ENCODE assay signal across 8 mouse cellular contexts in genomic region chrX:81070804-81071461, GRCm38 (mm10). TPM values are rescaled to one million over a fixed set of nuclear protein-coding genes. Genes with fewer than 3 reads are reported as not detected.
DNase-seq lines count a peak whose midpoint lies in the region; ATAC-seq and TF ChIP-seq lines count a peak whose summit lies in the region.

No protein-coding gene starts in this region.

- peaks cover 21% of the 10 kb centered on the region for H3K79me3 ChIP-seq in C2C12 (ENCODE audit: low read depth)

- no peaks in the 10 kb centered on the region for H3K36me3 ChIP-seq in C2C12 (ENCODE audit: control insufficient read depth, insufficient read depth)
- H3K36me3 ChIP-seq in heart, adult 2 months (ENCODE audit: control insufficient read depth, insufficient read depth, low read length), result no peaks in the 10 kb centered on the region; the same call in 1 of the 2 replicates
- no peaks in the 10 kb centered on the region for H3K36me3 ChIP-seq in midbrain, embryonic 14.5 days (ENCODE audit: control insufficient read depth, insufficient read depth, low read length)

- H3K4me2 ChIP-seq in midbrain, embryonic 14.5 days (ENCODE audit: low read length), result peak overlapping the region; percentile 50

- no peaks in the 10 kb centered on the region for H3K27me3 ChIP-seq in C2C12 (ENCODE audit: control insufficient read depth, insufficient read depth, insufficient read length)
- H3K27me3 ChIP-seq in heart, adult 2 months (ENCODE audit: control insufficient read depth, insufficient read depth, low read length), result no peaks in the 10 kb centered on the region
- H3K27me3 ChIP-seq in midbrain, embryonic 14.5 days (ENCODE audit: control insufficient read depth, insufficient read depth, low read length), result no peaks in the 10 kb centered on the region

- peak overlapping the region; percentile 79 for H3K9ac ChIP-seq in heart, adult 2 months (ENCODE audit: low read depth, low read length)
- peak overlapping the region; percentile 71 for H3K9ac ChIP-seq in midbrain, embryonic 14.5 days (replicated peaks; ENCODE audit: low read length)

- peaks cover 45% of the 10 kb centered on the region for H3K79me2 ChIP-seq in C2C12 (ENCODE audit: control insufficient read depth, insufficient read depth)
- no peaks in the 10 kb centered on the region for H3K79me2 ChIP-seq in heart, adult 2 months (replicated peaks; ENCODE audit: control insufficient read depth, insufficient read depth, low read length)

- TF ChIP-seq POLR2A in heart, adult 2 months (IDR thresholded peaks at IDR 0.05; ENCODE audit: insufficient read depth, low read depth, low read length), result no peak

- peak overlapping the region; percentile 62 for H3K27ac ChIP-seq in heart, adult 2 months
- H3K27ac ChIP-seq in midbrain, embryonic 14.5 days (replicated peaks; ENCODE audit: low read depth, low read length), result peak overlapping the region; percentile 79

- intact Hi-C loops in heart, adult 2 months (cut with DNase I), result no loop called here

- peak; percentile 18 to 20 for DNase-seq in adrenal gland, adult 18-20 months (ENCODE audit: low spot score in 2 of 2)
- no peak for DNase-seq in adrenal gland, adult 8-10 months
- peak; percentile 5 for DNase-seq in embryo, embryonic 11.5 days (ENCODE audit: low read depth, low spot score)
- peak; percentile 21 to 48 for DNase-seq in heart, adult 2 months
- peak; percentile 30 for DNase-seq in kidney, postnatal 10 days
- peak; percentile 52 for DNase-seq in midbrain, embryonic 14.5 days
- DNase-seq in thymus, postnatal 4 days, result no peak

- TF ChIP-seq EP300 in heart, adult 2 months (IDR thresholded peaks at IDR 0.05; ENCODE audit: insufficient read depth, low read depth, low read length), result no peak

- peaks cover 1% of the 10 kb centered on the region; the same call in 1 of the 2 replicates for H3K4me1 ChIP-seq in heart, adult 2 months (ENCODE audit: control insufficient read depth, insufficient read depth, low read length)
- H3K4me1 ChIP-seq in midbrain, embryonic 14.5 days (ENCODE audit: control insufficient read depth, insufficient read depth, low read length), result 0 out of 2 replicates have a peak, but pooled peaks cover 5% of the 10 kb centered on the region

- peak overlapping the region; percentile 78 for H3ac ChIP-seq in C2C12 (ENCODE audit: control insufficient read depth, insufficient read length, low read depth)

- H3K9me3 ChIP-seq in midbrain, embryonic 14.5 days (ENCODE audit: control insufficient read depth, low read length), result no peaks in the 10 kb centered on the region

- WGBS in heart, adult 2 months, result 12% methylated on average over 45 of the region's 45 CpGs
- 21% methylated on average over 38 of the region's 45 CpGs for WGBS in midbrain, embryonic 14.5 days

- peak overlapping the region; percentile 40 for H3K4me3 ChIP-seq in C2C12 (ENCODE audit: insufficient read depth, poor library complexity, severe bottlenecking)
- H3K4me3 ChIP-seq in heart, adult 2 months, result peak overlapping the region; percentile 64
- H3K4me3 ChIP-seq in midbrain, embryonic 14.5 days (replicated peaks; ENCODE audit: low read depth, low read length), result peak overlapping the region; percentile 59

- peak; percentile 53 for ATAC-seq in midbrain, embryonic 14.5 days (ENCODE audit: low FRiP score, low TSS enrichment)

- no peak for TF ChIP-seq CTCF in C2C12 (IDR thresholded peaks at IDR 0.05; ENCODE audit: control insufficient read depth, insufficient read depth, insufficient read length)
- no peak for TF ChIP-seq CTCF in heart, adult 2 months (IDR thresholded peaks at IDR 0.05)

TF ChIP-seq in C2C12, 6 proteins besides CTCF, POLR2A, EP300 and RAD21:
- TF ChIP-seq CEBPB (IDR thresholded peaks at IDR 0.05; ENCODE audit: low read depth) (no peak), USF1 (IDR thresholded peaks at IDR 0.05; ENCODE audit: low read depth) (no peak), MYOD1 (IDR thresholded peaks at IDR 0.05; ENCODE audit: control insufficient read depth, insufficient read length, low read depth) (no peak), MAX (IDR thresholded peaks at IDR 0.05) (no peak), FOSL1 (IDR thresholded peaks at IDR 0.05; ENCODE audit: insufficient read depth, low read length, poor library complexity, severe bottlenecking) (no peak), MYOG (IDR thresholded peaks at IDR 0.05; ENCODE audit: control insufficient read depth, extremely low read depth, insufficient read length) (no peak)

RNA-seq across cellular contexts. Expression of gene Tmem47, which starts 0.4 kb away (rescaled TPM):
- total RNA-seq in adrenal gland, adult 18-20 months (2021), result 10 to 100 TPM; 18.9 to 24.6 TPM
- total RNA-seq in adrenal gland, adult 8-10 months (2022), result 10 to 100 TPM; 28.0 to 29.7 (median 28.9) TPM
- 13.6 TPM for polyA plus RNA-seq in C2C12 (2012; fragmentation: generic; extraction: Trizol)
- total RNA-seq in heart, adult 2 months (2021), result 10 to 100 TPM; 24.5 to 29.9 TPM
- polyA plus RNA-seq in heart, adult 2 months (2012; rRNA removed), result 7.0 and 11.2 TPM in 2 replicates
- 22.0 and 27.5 TPM in 2 replicates for polyA plus RNA-seq in midbrain, embryonic 14.5 days (2014; fragmentation: Nextera tagmentation; extraction: Ambion mirVana)

Comparison
In these comparisons a context has a peak if more than half of its experiments do, and no peak if none do; other contexts are left out.
1. DNase-seq: peak in adrenal gland, adult 18-20 months (2 of 2), embryo, embryonic 11.5 days (single experiment), heart, adult 2 months (2 of 2), kidney, postnatal 10 days (single experiment) and midbrain, embryonic 14.5 days (single experiment); none in adrenal gland, adult 8-10 months (single experiment) and thymus, postnatal 4 days (single experiment).
2. Peak in every context shown above with its lines, with median percentiles within 50 percentile points of each other: H3K4me3 ChIP-seq.